Mouse (Mus musculus): ENCODE results near the gene Ighmbp2.

The Ighmbp2 gene

DNA sequence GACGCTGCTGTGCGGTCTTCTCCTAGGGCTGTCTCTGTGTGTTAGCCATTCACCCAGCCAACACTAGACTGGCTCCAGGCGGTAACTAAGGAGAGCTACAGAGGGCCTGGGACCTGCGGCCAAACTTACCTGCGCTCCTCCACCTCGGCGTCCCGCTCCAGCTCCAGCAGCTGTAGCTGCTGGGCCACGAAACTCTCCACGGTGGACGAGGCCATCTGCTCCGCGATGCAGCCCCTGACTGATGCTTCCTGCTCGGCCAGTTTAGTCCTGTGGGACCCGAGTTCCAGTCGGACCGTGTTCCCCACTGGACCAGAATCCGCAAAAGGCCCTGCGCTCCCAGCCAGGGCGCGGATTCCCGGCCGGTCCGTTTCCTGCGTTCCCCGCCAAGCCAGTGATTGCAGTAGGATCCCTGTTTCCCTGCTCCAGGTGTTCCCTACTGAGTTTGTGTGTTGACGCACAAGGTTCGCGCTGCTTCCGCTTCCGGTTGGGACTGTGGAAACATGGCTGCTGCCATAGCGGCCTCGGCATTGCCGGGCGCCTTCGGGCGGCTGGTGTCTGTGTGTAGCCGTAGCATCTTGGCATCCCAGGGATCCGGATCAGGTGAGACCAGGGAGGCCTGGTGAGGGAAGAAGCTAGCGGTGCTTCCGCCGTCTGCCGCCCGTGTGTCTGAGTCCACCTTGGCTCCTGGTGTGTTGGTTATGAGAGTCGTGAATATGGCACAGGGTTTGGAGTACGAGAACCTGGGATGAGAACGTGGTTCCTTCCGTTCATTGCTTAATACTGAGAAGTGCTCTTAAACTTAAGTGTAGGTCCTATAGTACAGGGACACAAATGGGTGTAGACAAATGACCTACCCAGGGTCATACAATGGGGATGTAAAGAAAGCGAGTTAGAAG lies at the start of gene Ighmbp2, which contains the start of gene Mrpl21:
Ighmbp2 (minus strand) TSS at position 446 of the 896 bp plus-strand sequence.
Mrpl21 (plus strand) TSS at position 330 of the 896 bp plus-strand sequence.
- peak; percentile 83 for DNase-seq (ENCODE audit: low spot score)

DNA sequence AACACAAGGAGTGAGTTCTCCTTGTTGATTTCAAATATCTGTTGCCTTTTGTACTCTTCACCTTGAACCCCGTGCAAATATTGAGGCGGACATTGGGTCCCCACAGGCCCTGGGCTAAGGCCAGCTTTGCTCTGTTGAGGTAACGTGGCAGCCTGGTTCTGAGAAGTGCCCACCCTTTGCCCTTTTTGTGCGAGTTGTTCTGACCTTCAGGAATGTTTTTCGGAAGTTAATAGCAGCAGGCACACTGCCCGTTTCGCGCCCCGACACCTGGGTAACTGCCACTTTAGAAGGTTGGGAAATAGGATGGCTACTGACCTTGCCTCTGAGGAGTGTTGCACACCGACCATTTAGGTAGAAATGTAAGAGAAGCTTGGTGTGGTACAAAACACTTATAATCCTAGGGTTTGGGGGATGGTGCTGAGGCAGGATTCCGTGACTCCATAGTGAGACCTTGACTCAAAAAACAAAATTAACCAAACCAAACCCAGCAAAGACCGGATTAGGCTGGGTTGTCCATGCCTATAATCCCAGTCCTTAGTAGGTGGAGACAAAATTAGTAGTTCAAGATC lies 43.7 kb upstream of the Ighmbp2 start:
- no peak for DNase-seq (ENCODE audit: low spot score)

DNA sequence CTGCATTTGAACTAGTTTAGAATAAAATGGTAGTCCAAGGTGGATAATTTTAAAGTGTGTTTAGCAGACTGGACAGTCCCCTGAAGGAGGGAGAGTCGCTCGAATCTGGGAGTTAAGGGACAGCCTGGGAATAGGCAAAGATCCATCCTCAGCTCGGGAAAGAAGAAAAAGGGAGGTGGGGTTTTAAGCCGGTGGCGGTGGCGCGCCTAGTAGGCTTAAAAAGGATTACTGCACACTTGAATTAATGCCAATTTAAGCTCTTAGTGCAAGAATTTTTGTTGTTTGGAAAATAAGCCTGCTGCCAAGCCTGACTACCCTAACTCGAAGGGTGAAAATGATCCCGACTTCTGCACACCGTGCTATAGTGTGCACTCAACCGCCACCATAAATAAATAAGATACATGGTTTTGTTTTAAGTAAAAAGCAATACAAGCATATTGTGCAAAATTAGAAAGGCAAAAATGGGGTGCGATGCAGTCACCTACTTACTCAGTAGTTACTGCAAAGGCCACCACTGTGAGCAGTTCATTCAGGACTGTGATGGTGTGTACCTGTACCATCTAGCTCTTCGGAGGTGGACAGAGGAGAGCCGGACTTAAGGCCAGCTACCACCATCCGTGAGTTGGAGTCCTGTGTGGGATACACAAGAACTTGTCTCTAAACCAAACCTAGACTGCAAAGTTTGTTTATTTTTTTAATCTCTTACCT lies 43.1 kb upstream of the Ighmbp2 start:
- no peak for DNase-seq (ENCODE audit: low spot score)

DNA sequence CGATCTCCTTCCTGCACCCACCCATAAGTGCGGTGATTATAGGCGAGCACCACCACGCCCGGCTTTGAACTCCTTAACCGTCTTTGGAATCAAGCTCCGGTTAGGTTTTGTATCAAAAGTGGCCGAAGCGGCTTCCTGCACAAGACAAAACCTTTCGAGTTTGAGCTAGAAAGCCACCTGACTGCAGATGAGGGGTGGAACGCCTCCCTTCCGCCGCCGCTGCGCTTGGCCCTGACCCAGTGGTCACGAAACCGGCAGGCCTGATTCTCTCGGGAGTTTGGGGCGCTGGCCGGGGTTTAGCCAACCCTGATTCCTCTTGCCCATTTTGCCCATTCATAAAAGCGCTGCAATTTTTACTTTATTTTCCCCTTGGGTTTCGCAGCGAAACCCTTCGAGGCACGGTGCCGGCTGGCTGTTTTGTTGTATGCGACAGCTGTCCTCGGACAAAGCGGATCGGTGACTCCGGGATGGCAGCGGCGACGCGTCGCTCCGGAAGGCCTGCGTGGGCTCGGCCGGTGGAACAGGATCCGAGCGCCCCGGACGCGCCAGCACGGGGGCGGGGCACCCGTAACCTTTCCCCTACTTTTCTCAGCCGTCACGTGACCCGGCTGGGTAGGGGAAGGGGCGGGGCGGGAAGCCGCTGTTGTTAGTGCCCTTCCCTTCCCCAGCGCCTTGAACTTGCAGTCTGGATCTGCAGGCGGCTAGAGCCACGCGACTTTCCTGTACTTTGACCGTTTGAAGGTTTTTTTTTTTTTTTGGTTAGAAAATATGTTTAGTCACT lies 42.3 kb upstream of the Ighmbp2 start:
- no peak for DNase-seq (ENCODE audit: low spot score)

DNA sequence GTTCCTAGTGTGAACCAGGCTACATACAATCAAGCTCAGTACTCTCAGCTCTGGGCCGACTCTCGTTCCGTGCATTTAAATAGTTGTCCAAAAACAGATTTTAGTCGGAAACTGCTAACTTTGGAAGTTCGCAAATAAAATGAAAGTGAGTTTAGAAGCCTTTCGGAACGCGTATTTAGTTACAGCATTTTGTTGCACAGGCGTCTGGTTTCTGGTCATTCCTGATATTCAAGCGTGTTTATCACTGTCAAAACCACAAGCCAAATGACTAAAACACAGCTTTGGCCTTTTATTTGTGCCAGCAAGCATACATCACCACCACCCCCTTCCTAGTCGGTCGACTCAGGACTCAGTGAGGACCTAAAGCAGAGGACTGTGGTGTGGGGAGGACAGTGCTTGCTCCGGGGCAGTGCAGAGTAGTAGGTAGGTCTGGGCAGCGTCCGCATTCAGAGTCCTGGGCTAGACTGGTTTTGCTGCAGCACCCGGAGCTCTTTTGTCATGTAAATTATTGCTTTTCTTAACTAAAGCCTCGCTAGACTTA lies 41.5 kb upstream of the Ighmbp2 start:
- no peak for DNase-seq (ENCODE audit: low spot score)

DNA sequence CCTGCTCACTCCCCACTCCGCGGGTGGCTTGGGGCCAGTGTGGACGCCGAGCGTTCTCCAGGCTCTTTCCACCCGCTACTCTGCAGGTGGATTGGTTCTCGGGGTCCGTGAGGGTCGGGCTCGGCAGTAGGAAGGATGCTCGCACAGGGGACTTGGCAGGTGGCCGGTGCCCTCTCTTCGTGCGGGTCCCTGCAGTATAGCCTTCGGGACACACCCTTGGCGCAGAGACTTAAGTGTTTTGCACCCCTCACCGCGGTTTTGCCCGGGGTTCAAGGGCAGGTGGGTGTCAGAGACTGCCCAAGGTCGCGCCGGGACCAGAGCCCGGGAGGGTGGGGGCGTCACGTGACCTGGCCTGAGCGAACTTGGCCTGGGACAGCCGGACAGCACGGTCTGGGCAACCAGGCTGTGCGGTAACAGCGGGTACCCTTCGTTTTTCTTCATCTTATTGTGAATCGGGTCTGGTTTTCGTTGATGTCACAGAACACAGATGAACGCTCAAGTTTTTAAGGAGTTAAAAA lies 41.0 kb upstream of the Ighmbp2 start:
- DNase-seq (ENCODE audit: low spot score) = no peak

DNA sequence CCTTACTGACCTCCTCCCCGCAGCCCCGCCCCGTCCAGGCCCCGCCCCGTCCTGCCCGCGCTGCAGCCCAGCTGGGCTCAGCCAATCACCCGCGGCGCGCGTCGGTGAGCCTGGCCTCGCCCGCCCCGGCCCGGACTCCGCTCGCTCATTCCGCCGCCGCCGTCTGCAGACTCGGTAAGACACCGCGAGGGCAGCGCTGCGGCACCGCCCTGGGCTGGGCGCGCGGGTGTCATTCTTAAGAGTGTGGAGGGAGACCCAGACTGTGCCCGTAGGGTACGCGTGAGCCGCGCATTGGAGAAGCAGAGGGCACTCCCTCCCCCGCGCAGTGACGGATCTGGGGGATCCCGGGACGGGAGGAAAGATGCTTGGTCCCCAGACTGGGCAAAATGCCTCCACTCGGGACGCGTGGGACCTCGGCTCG lies 40.4 kb upstream of the Ighmbp2 start:
- no peak for DNase-seq (ENCODE audit: low spot score)

DNA sequence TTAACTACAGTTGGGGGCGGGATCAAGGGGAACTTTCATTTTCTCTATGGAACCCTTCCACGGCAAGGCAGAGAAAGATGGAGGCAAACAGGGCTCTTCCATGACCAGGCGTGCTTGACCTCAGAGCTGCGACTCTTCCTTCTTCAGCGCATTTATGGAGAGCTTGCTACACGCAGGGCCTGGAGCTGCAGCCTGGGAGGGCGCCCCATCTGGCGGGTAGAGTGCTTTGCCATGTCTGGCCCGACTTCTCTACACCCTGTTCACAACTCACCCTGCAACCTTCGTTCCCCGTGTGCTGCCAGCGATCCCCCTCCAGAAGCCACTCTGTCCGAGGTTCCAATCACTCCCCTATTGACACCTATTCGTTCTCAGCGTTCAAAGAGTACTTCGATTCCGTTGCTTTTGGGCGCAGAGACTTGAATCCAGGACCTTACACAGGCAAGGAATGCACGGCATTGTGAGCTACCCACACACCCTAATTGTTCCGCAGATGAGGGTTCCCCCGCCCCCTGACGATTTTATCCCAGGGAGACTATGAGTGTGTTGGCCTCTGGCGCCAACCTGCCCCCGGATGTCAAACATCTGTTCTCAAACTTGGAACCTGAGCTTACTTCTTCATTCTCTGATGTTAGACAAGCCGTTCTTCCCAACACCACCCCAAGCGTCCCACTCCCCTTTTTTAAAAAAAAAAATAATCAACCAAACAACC lies 39.6 kb upstream of the Ighmbp2 start, which contains the start of gene Cpt1a:
Cpt1a (plus strand) TSS at position 74 of the 709 bp plus-strand sequence.
- DNase-seq (ENCODE audit: low spot score) = no peak

DNA sequence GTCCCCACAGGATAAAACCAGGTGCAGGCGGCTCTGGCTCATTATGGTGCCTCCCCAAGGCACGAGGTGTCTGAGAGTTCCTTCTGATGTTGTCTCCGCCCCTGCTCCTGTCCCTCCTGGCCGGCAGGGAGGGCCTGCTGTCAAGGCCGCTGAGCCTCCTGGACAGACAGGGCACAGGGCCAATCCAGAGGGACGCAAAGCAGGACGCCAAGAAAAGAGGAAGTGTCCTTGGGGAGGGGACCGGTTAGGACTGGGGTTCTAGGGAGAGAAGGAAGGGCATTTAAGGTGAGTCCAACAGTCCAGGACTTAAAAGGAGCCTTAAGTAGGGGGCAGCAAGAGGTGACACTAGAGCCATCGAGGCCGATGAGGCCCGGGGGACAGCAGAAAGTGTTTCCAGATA lies 38.8 kb upstream of the Ighmbp2 start:
- DNase-seq (ENCODE audit: low spot score) = no peak

DNA sequence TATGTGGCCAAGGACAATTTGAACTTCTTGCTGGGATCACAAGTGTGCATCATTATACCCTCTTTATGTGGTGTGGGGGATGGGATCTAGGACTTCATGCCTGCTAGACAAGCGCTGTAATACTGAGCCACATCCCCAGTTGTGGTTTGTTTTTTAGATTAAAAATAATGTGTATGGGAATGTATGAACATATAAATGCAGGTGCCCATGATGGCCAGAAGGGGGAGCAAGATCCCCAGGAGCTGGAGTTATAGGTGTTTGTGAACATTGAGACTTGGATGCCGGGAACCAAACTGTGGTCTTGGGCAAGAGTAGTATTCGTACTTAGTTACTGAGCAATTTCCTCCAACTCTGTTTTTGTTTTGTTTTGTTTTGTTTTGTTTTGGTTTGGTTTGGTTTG lies 38.0 kb upstream of the Ighmbp2 start:
- no peak for DNase-seq (ENCODE audit: low spot score)

DNA sequence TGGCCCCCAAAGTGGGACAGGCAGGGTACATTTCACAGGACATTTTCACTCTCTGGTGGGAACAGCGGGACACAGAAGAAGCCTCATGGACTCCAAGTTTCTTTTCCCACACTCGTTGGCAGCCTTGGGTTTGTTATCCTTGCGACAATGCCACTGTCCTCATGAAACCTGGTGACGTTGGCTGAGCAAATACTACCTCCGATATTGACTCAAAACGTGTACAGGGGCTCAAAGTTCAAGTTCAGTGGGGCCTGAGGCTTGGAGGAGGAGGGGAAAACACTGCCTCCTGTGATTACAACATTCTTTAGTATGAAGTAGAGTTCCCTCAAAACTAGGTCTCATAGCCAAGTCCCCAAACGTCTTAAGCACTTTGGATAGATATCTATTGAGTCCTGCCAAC lies 37.3 kb upstream of the Ighmbp2 start:
- DNase-seq (ENCODE audit: low spot score) = no peak

DNA sequence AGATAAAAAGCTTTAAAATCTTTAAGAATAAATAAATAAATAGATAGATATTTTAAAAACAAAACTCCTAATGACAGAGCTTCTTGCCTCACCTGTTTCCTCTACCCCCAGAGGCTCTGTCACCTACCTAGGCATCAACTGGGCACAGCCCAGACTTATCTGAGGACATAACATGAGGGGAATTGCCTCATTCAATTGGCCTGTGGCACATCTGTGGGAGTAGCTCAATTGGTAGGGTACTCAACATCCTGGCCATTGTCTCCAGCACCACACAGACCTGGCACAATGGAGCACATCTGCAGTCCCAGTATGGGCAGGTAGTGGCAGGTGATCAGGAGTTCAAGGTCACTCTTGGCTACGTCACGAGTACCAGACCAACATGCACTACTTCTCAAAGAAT lies 36.5 kb upstream of the Ighmbp2 start:
- no peak for DNase-seq (ENCODE audit: low spot score)

DNA sequence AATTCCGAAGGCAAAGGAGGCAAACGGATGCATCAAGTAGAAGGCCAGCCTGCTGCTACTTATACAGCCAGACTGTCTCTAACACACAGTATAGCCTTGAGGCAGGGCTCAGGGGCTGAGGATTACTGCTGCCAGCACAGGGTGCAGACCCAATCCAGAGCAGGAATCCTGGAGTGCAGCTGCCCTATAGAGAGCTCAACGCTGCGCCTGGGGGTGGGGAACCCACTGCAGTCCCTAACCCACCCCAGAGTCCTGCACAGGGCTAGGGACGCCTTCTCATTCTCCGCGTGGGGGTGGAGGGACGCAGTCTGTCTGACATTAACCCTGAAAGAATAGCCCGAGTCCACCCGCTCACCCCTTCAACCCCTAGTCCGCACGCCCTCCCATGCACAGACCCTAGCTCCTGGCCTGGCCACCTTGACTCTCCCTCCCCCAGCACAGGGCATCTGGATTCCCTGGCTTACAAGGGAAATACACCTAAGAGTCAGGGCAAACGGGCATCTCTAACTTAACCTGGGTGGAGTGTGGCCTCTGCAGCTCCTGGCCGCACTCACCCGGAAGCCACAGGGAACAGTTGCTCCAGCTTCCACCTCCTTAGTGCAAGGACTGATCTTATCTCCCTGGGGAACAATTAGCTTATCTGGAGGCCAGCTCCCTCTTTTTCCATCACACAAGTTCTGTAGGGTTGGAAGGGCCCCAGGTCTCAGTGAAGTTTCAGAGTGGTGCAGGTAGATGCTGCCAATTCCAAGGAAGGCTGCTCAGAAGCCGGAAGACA lies 24.5 kb upstream of the Ighmbp2 start:
- DNase-seq (ENCODE audit: low spot score) = no peak

DNA sequence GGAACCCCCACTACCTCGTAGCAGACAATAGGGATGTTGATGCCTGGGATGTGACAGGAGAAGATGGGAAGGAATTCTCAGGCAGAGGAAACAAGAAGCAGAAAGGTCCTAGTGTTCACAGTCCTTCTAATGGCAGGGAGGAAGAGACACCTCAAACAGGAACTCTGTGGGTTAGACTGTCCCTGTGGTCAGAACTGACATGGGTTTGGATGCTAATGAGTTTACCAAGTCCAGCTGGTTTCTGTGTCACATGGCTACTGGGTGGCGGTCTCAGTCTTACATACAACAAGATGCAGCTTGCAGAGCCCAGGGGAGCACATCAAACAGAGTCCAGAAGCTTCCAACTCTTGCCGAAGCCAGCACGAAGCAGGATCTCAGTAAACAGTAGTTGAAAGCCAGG lies 21.2 kb upstream of the Ighmbp2 start:
- DNase-seq (ENCODE audit: low spot score) = no peak

DNA sequence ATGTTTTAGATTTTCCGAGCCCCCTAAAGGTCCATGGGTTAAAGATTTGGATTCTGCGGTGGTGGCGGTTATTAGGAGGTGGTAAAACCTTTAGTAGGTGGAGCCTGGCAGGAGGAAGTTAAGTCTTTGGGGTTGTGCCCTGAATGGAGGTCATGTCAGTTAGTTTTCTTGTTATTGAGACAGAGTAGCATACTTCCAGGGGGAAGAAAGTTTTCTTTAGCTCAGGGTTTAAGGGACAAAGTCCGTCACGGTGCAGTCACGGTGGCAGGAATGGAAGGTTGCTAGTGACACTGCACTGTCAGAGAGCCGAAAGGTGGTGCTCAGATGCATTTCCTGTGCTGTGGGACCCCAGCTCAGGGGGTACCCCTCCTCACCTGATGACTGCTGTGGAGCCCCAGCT lies 15.0 kb upstream of the Ighmbp2 start:
- DNase-seq (ENCODE audit: low spot score) = no peak

DNA sequence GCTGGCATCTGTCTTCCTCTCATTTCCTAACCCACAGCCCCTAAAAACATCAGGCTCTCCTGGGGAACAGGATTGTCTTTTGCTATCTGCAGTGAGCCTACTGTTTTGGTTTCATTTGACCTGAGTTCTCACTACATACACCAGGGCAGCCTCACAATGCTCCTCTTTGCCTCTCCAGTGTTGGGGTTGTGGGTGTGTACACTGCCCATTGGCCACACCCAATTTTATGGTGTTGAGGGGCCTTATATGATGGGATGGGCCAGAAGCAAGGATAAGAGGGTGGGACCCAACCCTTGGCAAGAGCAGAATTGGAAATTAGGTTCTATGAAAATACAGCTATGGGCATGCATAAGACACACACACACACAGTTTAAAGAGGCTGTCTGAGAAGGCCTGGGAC lies 14.2 kb upstream of the Ighmbp2 start:
- no peak for DNase-seq (ENCODE audit: low spot score)

DNA sequence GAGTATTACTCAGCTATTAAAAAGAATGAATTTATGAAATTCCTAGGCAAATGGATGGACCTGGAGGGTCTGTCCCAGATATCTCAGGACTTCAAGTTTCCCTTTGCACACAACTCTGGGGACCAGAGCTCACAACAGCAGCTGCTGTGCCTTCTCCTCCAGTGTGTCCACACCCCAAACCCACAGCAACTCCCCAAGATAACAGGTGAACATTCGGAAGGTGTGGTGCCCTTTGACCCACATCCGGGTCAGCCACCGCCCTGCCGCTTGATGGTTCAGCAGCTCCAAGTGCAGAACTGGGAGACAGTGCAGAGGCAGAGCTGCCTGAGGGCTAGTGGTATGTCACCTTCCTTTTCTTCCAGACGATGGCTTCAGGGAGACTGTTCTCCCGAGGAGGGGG lies 12.4 kb upstream of the Ighmbp2 start:
- no peak for DNase-seq (ENCODE audit: low spot score)

DNA sequence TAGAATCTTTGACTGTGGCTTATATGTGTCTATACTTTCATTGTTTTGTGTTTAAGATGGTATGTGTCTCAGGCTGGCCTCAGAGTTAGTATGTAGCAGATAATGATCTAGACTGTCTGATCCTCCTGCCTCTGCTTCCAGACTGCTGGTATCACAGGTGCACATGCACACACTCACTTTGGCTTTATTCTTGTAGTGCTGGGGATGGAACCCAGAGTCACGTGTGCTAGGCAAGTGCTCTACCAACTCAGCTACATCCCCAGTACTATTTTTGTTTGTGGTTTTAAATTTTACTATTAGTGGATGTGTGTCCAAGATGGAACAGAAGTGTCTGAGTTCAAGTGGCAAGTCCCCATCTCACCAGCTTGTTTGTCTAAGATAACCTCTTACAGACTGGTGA lies 10.2 kb upstream of the Ighmbp2 start:
- no peak for DNase-seq (ENCODE audit: low spot score)

DNA sequence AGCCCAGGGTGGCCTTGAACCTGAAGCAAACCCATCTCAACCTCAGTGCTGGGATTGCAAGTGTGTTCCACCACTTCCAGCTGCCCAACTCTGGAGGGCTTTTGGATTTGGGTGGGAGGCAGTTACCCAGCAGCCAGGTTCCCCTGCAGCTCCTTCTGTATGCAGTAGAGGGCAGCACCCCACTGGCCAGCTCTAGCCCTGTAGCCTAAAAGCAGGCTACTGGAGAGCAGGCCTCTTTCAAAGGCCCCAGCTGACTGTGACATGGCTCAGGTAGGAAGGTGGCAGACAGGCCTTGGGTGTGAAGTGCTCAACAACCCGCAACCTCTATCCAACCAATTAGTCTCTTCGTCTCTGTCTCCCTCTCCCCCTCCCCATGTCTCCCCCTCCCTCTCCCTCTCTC lies 9.2 kb upstream of the Ighmbp2 start:
- no peak for DNase-seq (ENCODE audit: low spot score)

DNA sequence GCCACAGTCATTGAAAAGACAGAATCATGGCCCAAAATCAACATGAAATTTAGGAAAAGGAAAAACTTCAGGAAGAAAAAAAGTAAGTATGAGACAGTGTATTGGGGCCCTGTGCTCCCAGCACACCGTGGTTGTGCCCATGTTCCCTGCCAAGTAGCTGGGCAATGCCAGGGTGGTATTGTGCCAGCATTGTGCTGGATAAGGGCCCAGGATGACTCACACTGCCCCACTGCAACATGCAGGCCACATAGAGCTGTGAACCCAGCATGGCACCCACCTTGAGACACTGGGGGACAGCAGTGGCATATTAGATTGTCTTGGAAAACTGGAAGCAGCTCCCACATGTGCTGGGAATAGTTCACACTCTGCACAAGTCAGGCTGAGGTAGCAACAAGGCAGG lies 6.2 kb upstream of the Ighmbp2 start:
- DNase-seq (ENCODE audit: low spot score) = no peak
